Mouse (Mus musculus) embryonic facial prominence, embryonic 14.5 days (tissue): ENCODE data around the gene Cd300lf. TPM values are rescaled to one million over a fixed set of nuclear protein-coding genes. Genes with fewer than 3 reads are reported as not detected.

Source experiments
- ATAC-seq: fragments of 200-750 bp; cut with Nextera tagmentation; 2 replicates; pipeline ENCODE4 v1.8.0; 2017; ENCODE audit warnings: low read depth, moderate number of reproducible peaks, moderate TSS enrichment
- DNase-seq: peaks from one replicate; pipeline ENCODE4 v3.0.0-alpha.2; 2015; ENCODE audit warnings: low spot score
- H3K27ac ChIP-seq: fragments of 300-500 bp; sonication (generic); replicated peaks from 2 replicates; pipeline ENCODE4 v1.5.1; 2014; ENCODE audit warnings: low read depth, mild to moderate bottlenecking, low read length, moderate library complexity
- H3K27me3 ChIP-seq: fragments of 300-500 bp; sonication (generic); replicated peaks from 2 replicates; pipeline ENCODE4 v1.6.1; 2014; ENCODE audit warnings: low read length; ENCODE audit not compliant: control insufficient read depth, insufficient read depth
- H3K36me3 ChIP-seq: fragments of 300-500 bp; sonication (generic); 2 replicates; pipeline ENCODE4 v1.6.1; 2014; ENCODE audit warnings: low read length, mixed read lengths; ENCODE audit not compliant: control insufficient read depth, insufficient read depth
- H3K4me1 ChIP-seq: fragments of 300-500 bp; sonication (generic); 2 replicates; pipeline ENCODE4 v1.6.1; 2014; ENCODE audit warnings: antibody characterized with exemption, low read length; ENCODE audit not compliant: control insufficient read depth, insufficient read depth
- H3K4me2 ChIP-seq: fragments of 300-500 bp; sonication (generic); 2 replicates; pipeline ENCODE4 v1.6.1; 2014; ENCODE audit warnings: low read depth, mild to moderate bottlenecking, low read length, moderate library complexity, mixed read lengths
- H3K4me3 ChIP-seq: fragments of 300-500 bp; sonication (generic); 2 replicates; pipeline ENCODE4 v1.5.1; 2014; ENCODE audit warnings: low read depth, mild to moderate bottlenecking, low read length
- H3K9ac ChIP-seq: fragments of 300-500 bp; sonication (generic); 2 replicates; pipeline ENCODE4 v1.6.1; 2014; ENCODE audit warnings: low read depth, mild to moderate bottlenecking, low read length, moderate library complexity, mixed read lengths
- H3K9me3 ChIP-seq: fragments of 300-500 bp; sonication (generic); 2 replicates; pipeline ENCODE4 v1.6.1; 2016; ENCODE audit warnings: low read length; ENCODE audit not compliant: control insufficient read depth
- whole genome bisulfite sequencing: fragments of 180-500 bp; shearing (Covaris S2); extraction: QIAGEN DNeasy Blood & Tissue Kit; methylation state at CpG from one replicate; pipeline ENCODE4 v1.1.7; 2014; 5-methylcytosine and 5-hydroxymethylcytosine counted together
- polyA plus RNA-seq: library from polyadenylated mRNA; unstranded; fragments of >200 nt; fragmentation: Nextera tagmentation; extraction: Ambion mirVana; gene quantifications from 2 replicates; pipeline ENCODE4 v1.2.1, GENCODE M21; 2014

Cd300lf gene
- polyA plus RNA-seq, 1 experiment from 2014 or later: 0.56 TPM

GRCm38 (mm10) chr11:115071015-115071551 lies 62.7 kb downstream of the Cd300lf start:
- no peaks in the 10 kb centered on the region for H3K27me3 ChIP-seq
- H3K4me2 ChIP-seq: peak overlapping the region; percentile 36
- 6% methylated on average over 9 of the region's 9 CpGs for WGBS

DNA sequence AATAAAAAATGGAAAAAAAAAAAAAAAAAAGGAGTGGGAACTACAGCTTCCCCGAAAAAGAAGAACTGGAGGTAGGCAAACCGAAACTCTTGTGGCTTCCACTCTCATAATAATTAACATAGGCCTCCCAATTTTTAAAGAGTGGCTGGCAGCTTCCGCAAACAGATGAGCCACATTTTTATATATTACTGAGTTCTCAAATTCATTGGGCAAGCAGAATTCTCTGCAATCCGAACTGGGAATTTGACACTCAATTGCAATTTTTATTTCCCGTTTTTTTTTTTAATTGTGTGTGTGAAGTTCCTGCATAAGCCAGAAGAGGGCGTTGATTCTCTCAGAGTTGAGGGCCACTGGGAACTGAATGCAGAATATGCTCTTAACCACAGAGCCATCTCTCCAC lies 67.0 kb downstream of the Cd300lf start:
- Histone ChIP-seq H3K9ac (no peak overlapping the region), H3K9me3 (no peaks in the 10 kb centered on the region), H3K4me3 (no peak overlapping the region), H3K4me1 (peaks cover 3% of the 10 kb centered on the region; the same call in 1 of the 2 replicates), H3K4me2 (no peak overlapping the region), H3K36me3 (no peaks in the 10 kb centered on the region), H3K27ac (no peak overlapping the region), H3K27me3 (no peaks in the 10 kb centered on the region)
- no peak for ATAC-seq
- WGBS: 63% methylated on average over 6 of the region's 6 CpGs
- no peak for DNase-seq

More at GRCm38 (mm10) chr11:115071015-115071551, 62.7 kb downstream of the Cd300lf start:
- Histone ChIP-seq H3K4me1 (peaks cover 3% of the 10 kb centered on the region; the same call in 1 of the 2 replicates), H3K9ac (no peak overlapping the region), H3K4me3 (no peak overlapping the region), H3K27ac (no peak overlapping the region), H3K36me3 (no peaks in the 10 kb centered on the region), H3K9me3 (no peaks in the 10 kb centered on the region)
- no peak for ATAC-seq
- no peak for DNase-seq

Other genes with a start within 250 kb of the Cd300lf start
- 0.96 and 1.7 TPM in 2 replicates for gene Cd300a, start 244.0 kb downstream of the Cd300lf start, polyA plus RNA-seq
- 0.39 and 0.49 TPM in 2 replicates for gene Cd300lb, start 199.6 kb downstream of the Cd300lf start, polyA plus RNA-seq
- gene Cd300c, start 164.8 kb downstream of the Cd300lf start, polyA plus RNA-seq: not detected in 2 replicates
- gene Cd300ld, start 144.1 kb downstream of the Cd300lf start, polyA plus RNA-seq: 0.10 and 0.14 TPM in 2 replicates
- gene Cd300c2, start 132.1 kb downstream of the Cd300lf start, polyA plus RNA-seq: 3.2 and 3.5 TPM in 2 replicates
- gene Cd300ld2, start 117.8 kb downstream of the Cd300lf start, polyA plus RNA-seq: not detected in 2 replicates
- not detected in 2 replicates for gene Cd300ld4, start 107.0 kb downstream of the Cd300lf start, polyA plus RNA-seq
- gene Cd300ld5, start 96.2 kb downstream of the Cd300lf start, polyA plus RNA-seq: not detected in 2 replicates
- gene Cd300ld3, start 85.6 kb downstream of the Cd300lf start, polyA plus RNA-seq: not detected in 2 replicates
- 0.10 TPM in 1 of 2 replicates, not detected in the other for gene Cd300e, start 71.8 kb downstream of the Cd300lf start, polyA plus RNA-seq
- 1.6 and 2.9 TPM in 2 replicates for gene Rab37, start 42.6 kb downstream of the Cd300lf start, polyA plus RNA-seq
- gene Slc9a3r1, start 29.3 kb upstream of the Cd300lf start, polyA plus RNA-seq: 40.6 and 43.5 TPM in 2 replicates
- 12.5 and 14.9 TPM in 2 replicates for gene Tmem104, start 53.5 kb upstream of the Cd300lf start, polyA plus RNA-seq
- gene Nat9, start 53.9 kb upstream of the Cd300lf start, polyA plus RNA-seq: 20.0 and 23.3 TPM in 2 replicates
- gene Grin2c, start 133.3 kb upstream of the Cd300lf start, polyA plus RNA-seq: not detected in 2 replicates
- 10.4 and 11.0 TPM in 2 replicates for gene Fdxr, start 143.1 kb upstream of the Cd300lf start, polyA plus RNA-seq
- gene Fads6, start 163.7 kb upstream of the Cd300lf start, polyA plus RNA-seq: 0.24 and 0.52 TPM in 2 replicates
- gene Otop2, start 173.2 kb upstream of the Cd300lf start, polyA plus RNA-seq: not detected in 2 replicates
- gene Ush1g, start 188.0 kb upstream of the Cd300lf start, polyA plus RNA-seq: not detected in 2 replicates
- gene Otop3, start 200.7 kb upstream of the Cd300lf start, polyA plus RNA-seq: 0.21 TPM in 1 of 2 replicates, not detected in the other
- 10.3 and 10.5 TPM in 2 replicates for gene Hid1, start 233.8 kb upstream of the Cd300lf start, polyA plus RNA-seq
- 11.7 and 12.3 TPM in 2 replicates for gene Cdr2l, start 247.9 kb upstream of the Cd300lf start, polyA plus RNA-seq